ENCODE assay signal across 8 mouse cellular contexts in genomic region chr10:127555703-127556102, GRCm38 (mm10). TPM values are rescaled to one million over a fixed set of nuclear protein-coding genes. Genes with fewer than 3 reads are reported as not detected.
DNase-seq lines count a peak whose midpoint lies in the region; ATAC-seq lines count a peak whose summit lies in the region.

No protein-coding gene starts in this region.

- peak; percentile 48 for DNase-seq in layer of hippocampus, adult 11-12 months (ENCODE audit: low spot score)
- DNase-seq in layer of hippocampus, postnatal 14 days (ENCODE audit: low spot score in 2 of 2), result no peak
- peak; percentile 59 for DNase-seq in WW6 (ENCODE audit: low read depth, low spot score)
- no peak for DNase-seq in urinary bladder, postnatal 25 days (ENCODE audit: low spot score)
- DNase-seq in gastrocnemius, postnatal 10 days, result no peak
- DNase-seq in spleen, postnatal 14 days (ENCODE audit: low spot score in 2 of 2), result no peak

- ATAC-seq in erythroid progenitor cell, adult 5-6 weeks (replicated peaks; ENCODE audit: low FRiP score, poor library complexity, severe bottlenecking), result peak; percentile 41; the same call in 1 of the 2 replicates
- 0 out of 2 replicates have a peak, but pooled peaks have one; percentile 20 for ATAC-seq in monocyte, adult 5-6 weeks (replicated peaks; ENCODE audit: insufficient number of reproducible peaks, low FRiP score, low TSS enrichment, poor library complexity, severe bottlenecking)

RNA-seq across cellular contexts. Expression of gene Nxph4, which starts 21.3 kb away (rescaled TPM):
- total RNA-seq in layer of hippocampus, postnatal 14 days (2021), result 1 to 10 TPM; 2.7 TPM
- total RNA-seq in erythroid progenitor cell, adult 5-6 weeks (2015; ENCODE audit: low replicate concordance), result not detected in 2 replicates
- not detected in 2 replicates for total RNA-seq in erythroid progenitor cell, adult 5-6 weeks (2017; ENCODE audit: low replicate concordance)
- total RNA-seq in monocyte, adult 5-6 weeks (2017), result not detected in 3 replicates
- 1 to 10 TPM; 1.6 to 1.9 TPM for total RNA-seq in gastrocnemius, postnatal 10 days (2021)

RNA-seq across cellular contexts. Expression of gene Shmt2, which starts 33.5 kb away (rescaled TPM):
- 10 to 100 TPM; 33.0 to 35.5 TPM for total RNA-seq in layer of hippocampus, postnatal 14 days (2021)
- 17.2 and 28.1 TPM in 2 replicates for total RNA-seq in erythroid progenitor cell, adult 5-6 weeks (2015; ENCODE audit: low replicate concordance)
- total RNA-seq in erythroid progenitor cell, adult 5-6 weeks (2017; ENCODE audit: low replicate concordance), result 21.4 and 24.8 TPM in 2 replicates
- total RNA-seq in monocyte, adult 5-6 weeks (2017), result 7.9 to 28.8 TPM (median 11.5 TPM) in 3 replicates
- 10 to 100 TPM; 30.5 to 33.4 TPM for total RNA-seq in gastrocnemius, postnatal 10 days (2021)

RNA-seq across cellular contexts. Expression of gene Ndufa4l2, which starts 40.9 kb away (rescaled TPM):
- 1 to 10 TPM; 4.8 to 6.9 TPM for total RNA-seq in layer of hippocampus, postnatal 14 days (2021)
- not detected in 2 replicates for total RNA-seq in erythroid progenitor cell, adult 5-6 weeks (2015; ENCODE audit: low replicate concordance)
- total RNA-seq in erythroid progenitor cell, adult 5-6 weeks (2017; ENCODE audit: low replicate concordance), result not detected in 2 replicates
- total RNA-seq in monocyte, adult 5-6 weeks (2017), result not detected in 3 replicates
- 10 to 100 TPM; 20.5 to 24.2 TPM for total RNA-seq in gastrocnemius, postnatal 10 days (2021)

RNA-seq across cellular contexts. Expression of gene Stac3, which starts 54.2 kb away (rescaled TPM):
- 1 to 10 TPM; 5.0 to 6.4 TPM for total RNA-seq in layer of hippocampus, postnatal 14 days (2021)
- total RNA-seq in erythroid progenitor cell, adult 5-6 weeks (2015; ENCODE audit: low replicate concordance), result not detected in 2 replicates
- total RNA-seq in erythroid progenitor cell, adult 5-6 weeks (2017; ENCODE audit: low replicate concordance), result not detected in 2 replicates
- 0.32 to 9.8 TPM (median 1.4 TPM) in 3 replicates for total RNA-seq in monocyte, adult 5-6 weeks (2017)
- 100 to 1,000 TPM; 272 to 307 TPM for total RNA-seq in gastrocnemius, postnatal 10 days (2021)

Comparison
In these comparisons a context has a peak if more than half of its experiments do, and no peak if none do; other contexts are left out.
1. DNase-seq: peak in layer of hippocampus, adult 11-12 months (single experiment) and WW6 (single experiment); none in layer of hippocampus, postnatal 14 days (0 of 2), urinary bladder, postnatal 25 days (single experiment), gastrocnemius, postnatal 10 days (single experiment) and spleen, postnatal 14 days (0 of 2).